Mouse (Mus musculus): ENCODE results near the gene Pomp. TPM values are rescaled to one million over a fixed set of nuclear protein-coding genes. Genes with fewer than 3 reads are reported as not detected.

Gene Pomp
- polyA plus RNA-seq, 1 experiment: 68.6 TPM

DNA sequence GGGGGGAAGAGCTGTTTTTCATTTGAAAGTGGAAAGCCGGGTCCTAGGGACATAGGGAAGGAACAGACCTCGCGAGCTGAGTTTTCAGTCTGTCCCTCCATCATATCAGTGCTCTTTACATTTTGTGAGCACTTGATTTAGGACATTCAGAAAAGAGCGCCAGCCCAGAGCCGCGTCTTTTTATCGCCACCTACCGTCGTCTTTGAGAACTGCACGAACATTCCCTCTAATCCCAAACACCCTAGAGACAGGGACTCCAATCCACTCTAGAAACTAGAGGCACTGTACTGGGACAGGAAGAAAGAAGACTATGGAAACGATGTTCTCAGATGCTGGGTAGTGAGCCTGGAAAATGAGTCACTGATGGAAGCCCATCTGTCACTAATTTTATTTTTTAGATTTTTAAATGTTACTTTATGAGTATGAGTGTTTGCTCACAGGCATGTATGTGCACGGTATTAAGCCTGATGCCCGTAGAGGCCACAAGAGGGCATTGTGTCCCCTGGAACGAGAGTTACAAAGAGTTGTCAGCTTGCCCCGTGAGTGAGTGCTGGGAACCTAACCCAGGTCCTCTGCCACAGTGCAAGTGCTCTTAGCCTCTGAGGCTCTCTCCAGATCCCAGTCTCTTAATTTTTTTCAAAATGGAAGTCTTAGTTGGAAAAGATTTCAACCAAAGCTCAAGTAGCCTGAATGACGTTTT, 11.9 kb upstream of the Pomp start:
- no peak overlapping the region for H3K27ac ChIP-seq (ENCODE audit: control insufficient read depth, insufficient read depth, low read length)
- whole genome bisulfite sequencing: 25% methylated on average over 16 of the region's 16 CpGs
- peak; percentile 28 for DNase-seq
- no peak for TF ChIP-seq POLR2A (IDR thresholded peaks at IDR 0.05; ENCODE audit: control insufficient read depth, extremely low read depth, insufficient read depth, low read length, poor library complexity)
- no peak for TF ChIP-seq CTCF (IDR thresholded peaks at IDR 0.05; ENCODE audit: borderline replicate concordance, control insufficient read depth, extremely low read depth, insufficient read depth, low read length, poor library complexity)
- no peak overlapping the region for H3K4me3 ChIP-seq (ENCODE audit: control insufficient read depth, insufficient read depth, low read length)
- H3K4me1 ChIP-seq (replicated peaks; ENCODE audit: control insufficient read depth, insufficient read depth, low read length): peaks cover 5% of the 10 kb centered on the region
- H3K36me3 ChIP-seq (ENCODE audit: control insufficient read depth, insufficient read depth, low read length): no peaks in the 10 kb centered on the region
- no peaks in the 10 kb centered on the region for H3K27me3 ChIP-seq (ENCODE audit: control insufficient read depth, insufficient read depth, low read length)

DNA sequence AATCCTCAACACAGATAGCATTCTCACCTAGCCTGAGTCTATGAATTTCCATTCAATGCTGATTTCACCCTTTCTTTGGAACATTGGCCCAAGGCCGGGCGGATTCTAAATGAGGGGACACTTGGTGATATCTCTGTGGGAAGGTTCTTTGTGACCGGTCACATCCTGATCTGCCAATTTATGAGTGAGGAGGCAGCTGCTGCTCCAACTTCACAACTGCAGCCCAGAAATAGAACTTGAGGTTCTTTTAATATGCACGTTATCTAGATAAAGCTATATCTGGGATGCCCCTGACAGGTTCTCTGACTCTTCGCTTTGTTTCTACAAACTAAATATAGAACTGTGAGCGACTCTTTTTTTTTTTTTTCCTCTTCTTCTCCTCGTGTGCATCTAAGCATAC, 10.1 kb upstream of the Pomp start:
- Histone ChIP-seq H3K27ac (ENCODE audit: control insufficient read depth, insufficient read depth, low read length) (no peak overlapping the region), H3K36me3 (ENCODE audit: control insufficient read depth, insufficient read depth, low read length) (no peaks in the 10 kb centered on the region), H3K4me1 (replicated peaks; ENCODE audit: control insufficient read depth, insufficient read depth, low read length) (peaks cover 5% of the 10 kb centered on the region), H3K4me3 (ENCODE audit: control insufficient read depth, insufficient read depth, low read length) (no peak overlapping the region), H3K27me3 (ENCODE audit: control insufficient read depth, insufficient read depth, low read length) (no peaks in the 10 kb centered on the region)
- TF ChIP-seq CTCF (IDR thresholded peaks at IDR 0.05; ENCODE audit: borderline replicate concordance, control insufficient read depth, extremely low read depth, insufficient read depth, low read length, poor library complexity) (no peak), POLR2A (IDR thresholded peaks at IDR 0.05; ENCODE audit: control insufficient read depth, extremely low read depth, insufficient read depth, low read length, poor library complexity) (no peak)
- DNase-seq: no peak
- WGBS: 55% methylated on average over 7 of the region's 7 CpGs

DNA sequence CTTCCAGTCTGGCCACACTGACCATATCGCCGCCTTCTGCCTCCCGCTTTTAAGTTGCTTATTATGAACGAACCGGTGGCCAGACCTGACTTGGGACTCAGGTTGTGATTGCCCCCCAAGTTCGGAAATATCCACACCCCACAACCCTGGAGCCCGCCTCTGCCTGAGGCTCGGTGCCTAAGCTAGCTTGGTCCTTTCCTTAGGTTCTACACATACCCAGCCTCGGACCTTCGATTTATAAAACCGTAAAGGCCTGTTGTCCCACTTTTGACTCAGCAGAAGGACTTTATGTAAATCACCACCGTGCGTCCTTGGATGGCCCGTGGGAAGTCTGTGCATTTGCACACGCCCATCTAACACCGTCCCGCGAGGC, 199 bp upstream of the Pomp start:
- Histone ChIP-seq H3K4me3 (ENCODE audit: control insufficient read depth, insufficient read depth, low read length) (peak overlapping the region; percentile 97), H3K36me3 (ENCODE audit: control insufficient read depth, insufficient read depth, low read length) (peaks cover 5% of the 10 kb centered on the region; the same call in 1 of the 2 replicates), H3K27ac (ENCODE audit: control insufficient read depth, insufficient read depth, low read length) (peak overlapping the region; percentile 12; the same call in 1 of the 2 replicates), H3K4me1 (replicated peaks; ENCODE audit: control insufficient read depth, insufficient read depth, low read length) (peaks cover 7% of the 10 kb centered on the region), H3K27me3 (ENCODE audit: control insufficient read depth, insufficient read depth, low read length) (no peaks in the 10 kb centered on the region)
- DNase-seq: peak; percentile 18
- no peak for TF ChIP-seq CTCF (IDR thresholded peaks at IDR 0.05; ENCODE audit: borderline replicate concordance, control insufficient read depth, extremely low read depth, insufficient read depth, low read length, poor library complexity)
- TF ChIP-seq POLR2A (IDR thresholded peaks at IDR 0.05; ENCODE audit: control insufficient read depth, extremely low read depth, insufficient read depth, low read length, poor library complexity): no peak
- whole genome bisulfite sequencing: 6% methylated on average over 18 of the region's 18 CpGs

DNA sequence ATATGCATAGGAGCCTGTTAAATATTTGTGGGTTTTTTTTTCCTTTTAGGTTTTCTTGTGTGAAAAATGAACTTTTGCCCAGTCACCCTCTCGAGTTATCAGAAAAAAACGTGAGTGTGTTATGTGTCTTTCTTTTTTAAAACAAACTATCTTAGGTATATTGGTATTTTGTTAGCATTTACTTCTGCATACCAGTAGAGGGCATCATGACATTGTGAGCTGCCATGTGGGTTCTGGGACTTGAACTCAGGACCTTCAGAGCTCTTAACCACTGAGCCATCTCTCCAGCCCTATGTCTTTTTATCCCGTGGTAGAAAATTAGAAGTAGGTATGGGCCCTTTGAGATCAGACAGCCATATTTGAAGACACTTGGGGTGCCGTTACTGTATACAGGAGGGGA, 8.4 kb downstream of the Pomp start:
- 91% methylated on average over 4 of the region's 4 CpGs for WGBS
- Histone ChIP-seq H3K36me3 (ENCODE audit: control insufficient read depth, insufficient read depth, low read length) (peaks cover 58% of the 10 kb centered on the region), H3K4me3 (ENCODE audit: control insufficient read depth, insufficient read depth, low read length) (no peak overlapping the region), H3K27ac (ENCODE audit: control insufficient read depth, insufficient read depth, low read length) (no peak overlapping the region), H3K27me3 (ENCODE audit: control insufficient read depth, insufficient read depth, low read length) (no peaks in the 10 kb centered on the region), H3K4me1 (replicated peaks; ENCODE audit: control insufficient read depth, insufficient read depth, low read length) (no peaks in the 10 kb centered on the region)
- DNase-seq: no peak
- no peak for TF ChIP-seq CTCF (IDR thresholded peaks at IDR 0.05; ENCODE audit: borderline replicate concordance, control insufficient read depth, extremely low read depth, insufficient read depth, low read length, poor library complexity)
- no peak for TF ChIP-seq POLR2A (IDR thresholded peaks at IDR 0.05; ENCODE audit: control insufficient read depth, extremely low read depth, insufficient read depth, low read length, poor library complexity)

DNA sequence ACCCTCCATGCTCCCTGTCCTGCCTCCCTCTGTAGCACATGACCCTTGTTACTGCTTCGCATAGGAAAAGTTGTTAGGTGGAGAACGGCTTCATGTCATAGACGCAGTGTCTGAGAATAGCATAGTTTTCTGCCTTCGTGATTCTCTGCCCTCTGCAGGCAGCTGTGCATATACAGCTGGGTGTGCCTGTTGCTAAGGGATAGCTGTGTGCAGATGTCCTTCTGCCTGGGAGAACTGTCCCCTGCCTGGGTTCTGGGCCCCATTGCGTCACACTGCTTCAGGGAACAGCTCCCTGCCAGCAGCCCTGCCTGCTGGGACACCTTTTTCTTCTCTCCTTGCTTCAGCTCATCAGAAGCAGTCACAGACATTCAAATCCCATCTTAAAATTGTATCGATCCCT, 9.3 kb downstream of the Pomp start:
- Histone ChIP-seq H3K27me3 (ENCODE audit: control insufficient read depth, insufficient read depth, low read length) (no peaks in the 10 kb centered on the region), H3K36me3 (ENCODE audit: control insufficient read depth, insufficient read depth, low read length) (peaks cover 62% of the 10 kb centered on the region), H3K4me1 (replicated peaks; ENCODE audit: control insufficient read depth, insufficient read depth, low read length) (no peaks in the 10 kb centered on the region), H3K27ac (ENCODE audit: control insufficient read depth, insufficient read depth, low read length) (no peak overlapping the region), H3K4me3 (ENCODE audit: control insufficient read depth, insufficient read depth, low read length) (no peak overlapping the region)
- DNase-seq: no peak
- TF ChIP-seq CTCF (IDR thresholded peaks at IDR 0.05; ENCODE audit: borderline replicate concordance, control insufficient read depth, extremely low read depth, insufficient read depth, low read length, poor library complexity) (no peak), POLR2A (IDR thresholded peaks at IDR 0.05; ENCODE audit: control insufficient read depth, extremely low read depth, insufficient read depth, low read length, poor library complexity) (no peak)
- WGBS: 94% methylated on average over 6 of the region's 6 CpGs

DNA sequence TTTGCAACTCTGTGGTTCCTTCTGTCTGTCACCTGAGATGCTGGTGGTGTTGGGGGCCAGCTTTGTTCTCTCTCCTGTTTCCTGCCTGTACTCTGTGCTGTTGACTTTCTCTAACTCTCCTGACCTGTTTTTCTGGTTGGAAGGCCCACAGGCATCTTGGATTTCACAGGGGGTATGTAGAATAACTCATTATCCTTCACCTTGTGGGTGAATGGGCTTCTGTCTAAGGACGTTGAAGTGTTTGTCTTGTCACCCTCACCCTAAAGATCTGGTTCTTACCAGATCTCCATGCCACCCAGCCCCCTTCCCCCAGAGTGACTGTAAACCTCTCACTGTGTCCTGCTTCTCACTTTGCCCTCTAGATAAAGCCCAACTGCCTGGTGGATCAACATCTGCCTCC, 10.0 kb downstream of the Pomp start:
- Histone ChIP-seq H3K27ac (ENCODE audit: control insufficient read depth, insufficient read depth, low read length) (no peak overlapping the region), H3K36me3 (ENCODE audit: control insufficient read depth, insufficient read depth, low read length) (peaks cover 68% of the 10 kb centered on the region), H3K4me3 (ENCODE audit: control insufficient read depth, insufficient read depth, low read length) (no peak overlapping the region), H3K27me3 (ENCODE audit: control insufficient read depth, insufficient read depth, low read length) (no peaks in the 10 kb centered on the region), H3K4me1 (replicated peaks; ENCODE audit: control insufficient read depth, insufficient read depth, low read length) (no peaks in the 10 kb centered on the region)
- no peak for DNase-seq
- WGBS: 96% methylated on average over 1 of the region's 1 CpGs
- TF ChIP-seq CTCF (IDR thresholded peaks at IDR 0.05; ENCODE audit: borderline replicate concordance, control insufficient read depth, extremely low read depth, insufficient read depth, low read length, poor library complexity) (no peak), POLR2A (IDR thresholded peaks at IDR 0.05; ENCODE audit: control insufficient read depth, extremely low read depth, insufficient read depth, low read length, poor library complexity) (no peak)

All from thymus, adult 2 months (tissue).